ENCODE assay signal across 8 mouse cellular contexts in the genomic region with DNA sequence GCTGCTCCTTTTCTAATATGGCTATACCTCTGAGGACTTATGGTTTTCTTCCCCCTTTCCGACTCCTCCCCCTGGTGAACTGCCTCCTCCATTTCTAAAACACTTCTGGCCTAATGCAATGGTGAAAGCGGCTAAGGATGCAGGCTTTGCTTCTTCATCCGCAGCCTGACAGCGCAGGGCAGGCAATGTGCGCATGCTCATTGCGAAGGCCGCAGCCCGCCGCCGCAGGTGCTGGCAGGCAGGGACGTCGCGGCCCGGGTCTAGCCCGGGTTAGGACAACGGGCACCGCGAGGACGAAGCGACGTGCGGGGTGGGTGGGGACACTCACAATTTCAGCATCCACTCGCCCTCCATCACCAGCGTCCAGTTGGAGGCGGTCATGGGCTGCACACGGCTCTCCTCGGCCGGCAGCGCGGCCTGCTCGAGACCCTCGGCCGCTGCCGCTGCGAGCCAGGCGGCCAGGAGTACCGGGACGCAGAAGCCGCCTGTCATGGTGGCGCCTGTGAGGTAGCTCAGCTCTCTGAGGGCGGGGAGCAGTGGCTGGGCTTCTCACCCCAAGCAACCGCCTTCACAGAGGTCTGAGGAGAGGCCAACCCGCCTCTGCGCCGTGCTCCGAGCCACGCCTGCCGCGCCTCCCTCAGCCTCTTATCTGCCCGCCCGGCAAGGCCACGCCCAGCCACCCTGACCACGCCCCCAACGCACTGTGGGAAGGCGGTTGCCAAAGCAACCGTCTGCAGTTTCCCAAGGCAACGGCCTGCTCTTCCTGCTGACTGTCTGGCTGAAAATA. TPM values are rescaled to one million over a fixed set of nuclear protein-coding genes. Genes with fewer than 3 reads are reported as not detected.
A peak's percentile ranks its signal among the peaks of the same experiment; 100 is the strongest.
DNase-seq lines count a peak whose midpoint lies in the region; ATAC-seq and TF ChIP-seq lines count a peak whose summit lies in the region.

A gene (minus strand): TSS at position 632 of the 787 bp plus-strand sequence.

- TF ChIP-seq POLR2A in lung, adult 2 months (IDR thresholded peaks at IDR 0.05; ENCODE audit: borderline replicate concordance, extremely low read depth, low read depth, low read length): peak; percentile 84; the same call in 1 of the 2 replicates

- ATAC-seq in forebrain, embryonic 14.5 days: peak; percentile 99
- ATAC-seq in neutrophil, adult 5-6 weeks (ENCODE audit: extremely low read depth, insufficient number of reproducible peaks, low FRiP score, poor library complexity, severe bottlenecking): peak; percentile 97

- H3K4me3 ChIP-seq in forebrain, embryonic 14.5 days (ENCODE audit: low read depth, low read length): peak within 1 kb of the TSS; percentile 78
- peak within 1 kb of the TSS; percentile 92 for H3K4me3 ChIP-seq in lung, adult 2 months (replicated peaks; ENCODE audit: extremely low read depth, low read depth, low read length)

- WGBS in forebrain, embryonic 14.5 days: under 1% methylated on average over 56 of the region's 57 CpGs
- 1% methylated on average over 56 of the region's 57 CpGs for WGBS in lung, adult 2 months

- H3K36me3 ChIP-seq in forebrain, embryonic 14.5 days (ENCODE audit: control insufficient read depth, insufficient read depth, low read length): peaks cover 5% of the 10 kb centered on the region; the same call in 1 of the 2 replicates

- peak within 1 kb of the TSS; percentile 60 for H3K4me2 ChIP-seq in forebrain, embryonic 14.5 days (ENCODE audit: low read length)

- peak within 1 kb of the TSS; percentile 97 for H3K9ac ChIP-seq in forebrain, embryonic 14.5 days (ENCODE audit: low read length)

- TF ChIP-seq CTCF in lung, adult 2 months (IDR thresholded peaks at IDR 0.05; ENCODE audit: insufficient read depth, low read length): no peak

- intact Hi-C loops in heart, postnatal 25 days (cut with DNase I): no loop called here

- peaks cover 19% of the 10 kb centered on the region for H3K4me1 ChIP-seq in forebrain, embryonic 14.5 days (ENCODE audit: control insufficient read depth, insufficient read depth, low read length)
- peaks cover 5% of the 10 kb centered on the region for H3K4me1 ChIP-seq in lung, adult 2 months (ENCODE audit: control insufficient read depth, insufficient read depth, low read length)

- no peaks in the 10 kb centered on the region for H3K27me3 ChIP-seq in forebrain, embryonic 14.5 days (replicated peaks; ENCODE audit: control insufficient read depth, insufficient read depth, low read length)

- peak; percentile 96 for DNase-seq in ES-CJ7 (ENCODE audit: low read depth, low spot score)
- peak; percentile 99 for DNase-seq in cerebellum, adult 11 months
- DNase-seq in forebrain, embryonic 14.5 days (ENCODE audit: low spot score): peak; percentile 99
- peak; percentile 97 for DNase-seq in heart, postnatal 25 days (ENCODE audit: low spot score)
- DNase-seq in layer of hippocampus, adult 18-20 months (ENCODE audit: low spot score in 2 of 2): peak; percentile 97 to 98
- DNase-seq in lung, adult 2 months: peak; percentile 99
- peak; percentile 97 for DNase-seq in thymus, adult 18-20 months

- peak within 1 kb of the TSS; percentile 99 for H3K27ac ChIP-seq in forebrain, embryonic 14.5 days (ENCODE audit: low read depth, low read length)

- no peaks in the 10 kb centered on the region for H3K9me3 ChIP-seq in forebrain, embryonic 14.5 days (replicated peaks; ENCODE audit: control insufficient read depth, low read length)

RNA-seq across cellular contexts. Expression of the gene that starts here (rescaled TPM):
- polyA plus RNA-seq in forebrain, embryonic 14.5 days (2014; fragmentation: Nextera tagmentation; extraction: Ambion mirVana): 70.2 and 84.2 TPM in 2 replicates
- total RNA-seq in heart, postnatal 25 days (2021): 10 to 100 TPM; 51.0 to 53.2 TPM
- 100 to 1,000 TPM; 169 to 174 TPM for total RNA-seq in layer of hippocampus, adult 18-20 months (2021)
- 6.9 TPM in 2 replicates for polyA plus RNA-seq in lung, adult 2 months (2012; rRNA removed)
- total RNA-seq in neutrophil, adult 5-6 weeks (2017): 46.8 and 51.8 TPM in 2 replicates

Comparison
In these comparisons a context has a peak if more than half of its experiments do, and no peak if none do; other contexts are left out.
1. Peak in every context shown above with its lines: DNase-seq, ATAC-seq, H3K4me3 ChIP-seq and H3K27ac ChIP-seq.